Mouse (Mus musculus): ENCODE measurements around the gene Ndufb6.

Ndufb6 gene

DNA sequence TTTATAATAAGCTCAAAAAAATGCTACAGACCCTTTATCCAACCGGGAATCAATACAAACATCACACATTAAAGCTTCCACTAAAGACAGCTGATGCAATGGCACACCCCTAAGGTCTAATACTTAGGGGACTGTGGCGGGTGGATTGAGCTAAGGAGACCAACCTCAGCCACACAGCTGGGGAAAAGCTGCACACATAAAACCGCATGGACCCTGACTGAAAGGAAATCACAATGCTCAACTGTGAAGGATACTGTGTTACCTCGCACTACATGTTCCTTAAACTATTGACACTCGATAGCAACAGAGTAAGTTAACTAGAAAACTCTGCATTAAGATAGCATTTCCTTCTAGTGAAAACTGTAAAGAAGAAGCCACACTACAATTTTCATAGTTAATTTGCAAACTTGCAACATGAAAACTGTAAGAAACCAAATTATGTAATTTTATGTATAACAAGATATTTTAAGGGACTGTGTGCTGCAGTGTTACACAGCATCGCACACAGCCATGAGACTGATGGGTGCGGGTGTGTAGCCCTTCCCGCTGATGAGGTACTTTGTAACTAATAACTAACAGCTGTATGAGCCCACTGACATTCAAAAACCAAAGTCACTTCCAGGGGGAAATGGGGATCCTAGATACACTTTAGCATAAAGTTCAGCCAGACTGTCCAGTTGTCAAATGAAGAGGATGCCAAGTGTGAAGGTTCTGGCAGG is 24.7 kb downstream of the Ndufb6 start:
- no peak for DNase-seq (ENCODE audit: extremely low read depth, low read depth)

DNA sequence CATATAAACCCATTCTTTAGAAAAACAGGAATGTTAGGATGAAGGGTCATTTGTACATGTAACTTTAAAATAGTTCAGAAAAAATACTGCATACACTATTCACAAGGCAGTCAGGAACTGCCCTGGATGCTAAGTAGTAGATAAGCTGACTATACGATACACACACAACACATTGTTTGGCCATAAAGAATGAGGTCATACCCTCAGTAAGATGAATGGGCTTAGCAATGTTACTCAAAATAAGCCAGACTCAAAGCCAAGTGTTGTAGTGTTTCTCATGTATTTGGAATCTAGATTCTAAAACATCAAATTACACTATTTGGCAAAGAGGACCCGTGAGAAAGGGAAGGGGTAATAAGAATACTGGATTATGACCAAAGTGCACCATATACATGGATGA is 25.5 kb downstream of the Ndufb6 start:
- DNase-seq (ENCODE audit: extremely low read depth, low read depth) = no peak

DNA sequence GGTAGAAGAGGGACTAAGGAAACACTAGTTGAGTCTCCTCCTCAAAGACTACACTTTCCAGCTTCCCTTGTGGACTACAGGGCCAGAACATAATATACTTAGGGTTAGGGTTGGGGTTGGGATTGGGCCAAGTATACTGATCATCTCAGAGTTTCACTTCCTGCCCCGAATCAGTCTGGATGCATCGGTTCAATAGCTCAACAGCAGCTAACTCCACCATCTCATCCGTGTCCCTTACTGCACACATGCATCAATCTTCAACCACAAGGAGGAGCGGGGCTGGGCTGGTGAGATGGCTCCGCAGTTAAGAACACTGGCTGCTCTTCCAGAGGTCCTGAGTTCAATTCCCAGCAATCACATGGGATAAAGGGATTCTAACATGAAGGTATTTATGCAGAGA is 28.2 kb downstream of the Ndufb6 start:
- DNase-seq (ENCODE audit: extremely low read depth, low read depth) = no peak

DNA sequence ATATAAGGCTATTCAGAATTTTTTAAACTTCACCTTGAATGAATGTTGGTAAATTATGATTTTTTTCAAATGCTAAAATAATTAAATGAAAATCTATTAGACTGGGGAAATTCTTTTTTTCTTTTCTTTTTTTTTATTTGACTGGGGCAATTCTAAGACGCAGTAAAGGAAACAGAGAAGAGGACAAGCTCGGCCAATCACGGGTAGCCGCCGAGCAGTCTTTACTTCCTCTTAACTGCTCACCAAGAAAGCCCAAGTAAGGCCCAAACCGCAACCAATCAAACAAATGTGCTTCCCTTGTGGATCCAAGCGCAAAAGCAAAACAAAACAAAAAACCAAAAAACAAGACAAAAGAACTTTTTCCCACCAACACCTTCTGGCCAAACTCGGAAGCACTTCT is 35.2 kb downstream of the Ndufb6 start:
- DNase-seq (ENCODE audit: extremely low read depth, low read depth) = peak; percentile 53

DNA sequence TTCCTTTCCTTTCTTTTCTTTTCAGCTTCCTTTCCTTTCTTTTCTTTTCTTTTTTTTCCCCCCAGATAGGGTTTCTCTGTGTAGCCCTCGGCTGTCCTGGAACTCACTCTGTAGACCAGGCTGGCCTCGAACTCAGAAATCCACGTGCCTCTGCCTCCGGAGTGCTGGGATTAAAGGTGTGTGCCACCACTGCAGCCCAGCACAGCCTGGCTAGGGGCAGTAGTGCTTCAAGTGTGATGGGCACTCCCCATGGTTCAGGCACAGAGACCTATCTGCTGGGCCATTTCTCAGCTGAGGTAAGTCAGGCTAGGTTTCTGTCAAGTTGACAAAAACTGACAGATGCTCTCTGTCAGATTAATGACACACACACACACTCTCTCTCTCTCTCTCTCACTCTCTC is 36.2 kb downstream of the Ndufb6 start:
- DNase-seq (ENCODE audit: extremely low read depth, low read depth) = no peak

DNA sequence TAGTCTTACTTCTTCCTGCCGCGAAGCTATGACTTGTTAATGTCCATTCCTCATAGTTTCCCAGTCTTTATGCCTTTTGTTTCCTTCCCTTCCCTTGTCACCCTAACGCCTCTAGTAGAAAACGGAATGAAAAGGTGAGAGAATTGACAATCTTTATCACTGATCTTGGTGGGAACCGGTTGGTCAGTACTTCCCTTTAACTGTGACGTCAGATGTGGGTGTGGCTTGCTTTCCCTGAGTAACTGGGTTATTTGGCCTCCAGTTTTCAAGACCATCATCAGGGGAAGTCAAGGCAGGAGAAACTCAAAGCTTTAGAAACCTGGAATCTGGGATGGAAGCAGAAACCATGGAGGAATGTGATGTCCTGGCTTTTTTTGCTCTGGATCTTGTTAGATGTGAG is 37.3 kb downstream of the Ndufb6 start:
- no peak for DNase-seq (ENCODE audit: extremely low read depth, low read depth)

DNA sequence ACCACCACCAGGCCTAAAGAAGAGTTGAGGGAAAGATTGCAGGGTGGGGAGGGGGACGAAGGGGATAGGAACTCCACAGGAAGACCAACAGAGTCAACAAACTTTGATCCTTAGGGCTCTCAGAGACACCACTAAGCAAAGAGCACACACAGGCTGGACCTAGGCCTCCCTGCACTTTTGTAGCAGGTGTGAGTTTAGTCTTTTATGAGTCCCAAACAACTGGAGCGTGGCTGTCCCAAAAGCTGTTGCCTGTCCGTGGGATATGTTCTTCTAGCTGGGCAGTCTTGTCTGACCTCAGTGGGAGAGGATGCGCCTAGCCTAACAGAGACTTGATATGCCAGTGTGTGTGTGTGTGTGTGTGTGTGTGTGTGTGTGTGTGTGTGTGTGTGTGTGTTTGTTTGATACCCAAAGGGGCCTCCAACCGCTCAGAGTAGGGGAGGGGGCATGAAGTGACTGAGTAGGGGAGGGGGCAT is 38.9 kb downstream of the Ndufb6 start:
- no peak for DNase-seq (ENCODE audit: extremely low read depth, low read depth)

DNA sequence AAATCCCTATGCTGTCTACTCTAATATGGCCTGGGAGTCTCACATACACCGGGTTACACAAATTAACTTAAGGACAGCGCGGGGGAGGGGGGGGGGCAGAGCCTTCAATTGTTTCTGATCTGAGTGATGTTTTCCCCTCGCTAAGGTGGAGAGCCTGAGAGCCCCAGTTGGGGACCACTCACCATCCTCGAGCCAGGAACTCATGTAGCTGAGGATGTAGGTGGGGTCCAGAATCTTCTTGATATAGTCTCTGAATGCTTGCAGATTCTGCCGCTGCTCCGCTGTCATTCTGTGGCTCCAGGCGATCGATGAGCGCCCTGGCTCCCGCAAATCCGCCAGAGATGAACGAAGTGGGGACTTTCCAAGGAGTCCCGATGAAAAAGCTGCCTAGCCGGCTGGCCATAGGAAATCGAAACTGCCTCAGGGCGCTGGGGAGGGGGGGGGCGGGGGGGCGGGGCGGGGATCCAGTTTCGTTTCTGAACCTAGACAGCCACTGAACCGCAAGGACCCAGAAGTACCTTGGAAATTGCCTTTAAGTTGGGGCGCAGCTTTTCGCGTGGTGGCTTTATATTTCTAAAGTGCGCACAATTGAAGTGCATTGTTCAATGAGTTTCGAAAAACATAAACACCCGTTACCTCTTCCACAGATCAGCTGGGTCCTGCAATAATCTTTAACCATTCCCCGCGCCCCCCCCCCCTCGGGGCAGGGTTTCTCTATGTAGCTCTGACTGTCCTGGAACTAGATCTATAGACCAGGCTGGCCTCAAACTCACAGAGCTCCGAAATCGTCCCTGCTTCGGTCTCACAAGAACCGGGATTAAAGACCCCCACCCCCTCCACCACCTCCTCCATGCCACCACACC is 39.6 kb downstream of the Ndufb6 start, which contains the start of gene Ddx58:
Gene Ddx58, minus strand, starts transcription at position 420 of the 863 bp plus-strand sequence.
- DNase-seq (ENCODE audit: extremely low read depth, low read depth) = no peak

DNA sequence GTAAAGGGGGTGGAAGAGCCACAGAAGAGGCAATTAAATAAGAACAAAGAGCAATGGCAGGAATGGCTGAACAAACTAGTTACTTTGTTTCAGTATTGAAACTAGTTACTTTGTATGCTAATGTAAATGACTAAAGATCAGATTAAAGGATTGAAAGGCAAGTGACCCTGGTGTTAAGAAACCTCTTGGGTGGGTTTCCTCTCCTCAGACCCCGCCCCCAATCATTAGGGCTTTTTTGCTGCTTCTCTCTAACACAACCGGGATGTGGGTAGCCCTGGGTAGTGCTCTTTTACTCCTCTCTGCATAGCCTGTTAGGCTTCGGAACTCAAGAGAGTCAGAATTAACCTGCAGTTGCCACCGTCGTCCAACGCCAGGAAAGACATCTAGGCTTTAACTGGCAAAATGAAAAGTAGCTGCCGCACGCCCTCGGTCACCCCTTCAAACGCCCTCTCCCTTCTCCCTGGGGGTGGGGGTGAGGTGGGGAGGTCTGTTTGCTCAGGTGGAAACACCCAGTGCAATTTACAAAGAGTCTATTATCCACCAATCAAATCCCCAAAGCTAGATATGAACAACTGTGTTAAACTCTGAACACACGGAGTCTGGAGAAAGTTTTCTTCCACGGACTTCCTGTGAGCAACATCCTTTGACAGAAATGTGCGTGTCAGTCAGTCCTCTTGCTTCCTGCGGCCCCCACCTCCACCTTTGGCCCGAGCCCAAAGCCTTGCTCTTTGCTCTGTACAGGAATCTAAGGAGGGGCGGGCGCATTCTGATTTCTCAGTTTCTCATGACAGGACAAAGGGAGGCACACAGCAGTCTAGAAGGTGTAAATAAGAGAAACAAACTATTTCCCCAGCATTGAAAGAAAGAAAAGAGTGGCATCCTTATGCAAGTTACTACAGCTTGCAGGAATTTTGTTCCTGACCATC is 40.5 kb downstream of the Ndufb6 start:
- peak; percentile 27 for DNase-seq (ENCODE audit: extremely low read depth, low read depth)

DNA sequence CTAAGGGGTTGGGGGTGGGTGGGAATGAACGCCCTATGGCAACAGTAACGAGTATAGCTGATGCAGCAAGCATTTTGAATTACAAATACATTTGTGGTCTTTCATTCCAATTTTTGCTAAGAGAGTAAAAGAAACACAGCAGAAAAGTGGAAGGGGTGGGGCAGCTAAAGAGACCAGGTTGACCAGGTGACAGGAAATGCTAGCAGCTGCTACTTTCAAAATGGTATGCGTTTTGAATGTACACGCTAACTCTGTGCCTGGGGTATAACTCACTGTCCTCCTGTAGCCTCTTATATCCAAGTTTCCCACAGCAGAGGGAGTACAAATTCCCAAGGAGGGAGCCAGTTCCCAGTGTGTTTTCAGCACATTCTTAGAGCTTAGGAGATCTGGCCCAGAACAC is 42.4 kb downstream of the Ndufb6 start:
- no peak for DNase-seq (ENCODE audit: extremely low read depth, low read depth)

DNA sequence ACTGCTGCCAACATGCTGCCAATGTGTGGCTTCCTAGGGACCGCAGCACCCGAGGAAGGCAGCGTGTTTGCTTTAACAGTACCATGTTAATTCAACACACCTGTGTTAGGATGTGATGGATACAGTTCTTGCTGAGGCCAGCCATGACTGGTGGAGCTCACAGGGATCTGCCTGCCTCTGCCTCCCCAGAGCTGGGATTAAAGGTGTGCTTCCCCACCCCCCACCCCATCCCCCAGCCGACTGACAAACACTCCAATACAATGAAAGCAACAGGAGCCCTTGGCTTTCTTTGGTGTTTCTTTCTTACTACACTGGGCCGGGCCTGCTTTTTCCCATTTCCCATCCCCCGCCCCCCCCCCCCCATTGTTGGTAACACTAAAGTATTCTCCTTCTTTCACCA is 45.0 kb downstream of the Ndufb6 start:
- no peak for DNase-seq (ENCODE audit: extremely low read depth, low read depth)

DNA sequence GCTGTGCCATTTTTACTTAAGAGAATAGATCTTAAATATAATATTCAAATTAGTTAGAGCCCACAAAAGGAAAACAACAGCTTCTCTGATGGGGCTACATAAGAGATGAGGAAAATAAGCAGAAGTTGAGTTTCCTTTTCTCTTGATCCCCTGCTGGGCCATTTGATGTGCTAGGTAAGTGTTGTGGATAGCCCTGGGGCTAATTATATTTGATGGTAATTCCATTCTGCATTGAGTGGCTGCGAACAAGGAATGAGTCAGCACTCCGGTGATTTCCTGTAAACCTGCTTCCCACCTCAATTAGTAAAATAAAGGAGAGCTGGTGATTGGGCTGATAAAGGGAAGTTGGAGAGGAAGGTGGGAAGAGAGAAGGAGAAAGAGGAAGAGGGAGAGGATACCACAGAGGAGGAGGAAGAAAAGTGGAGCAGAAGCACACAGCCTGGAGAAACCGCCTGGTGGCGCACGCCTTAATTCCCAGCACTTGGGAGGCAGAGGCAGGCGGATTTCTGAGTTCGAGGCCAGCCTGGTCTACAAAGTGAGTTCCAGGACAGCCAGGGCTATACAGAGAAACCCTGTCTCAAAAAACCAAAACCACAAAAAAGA is 46.1 kb downstream of the Ndufb6 start:
- peak; percentile 31 for DNase-seq (ENCODE audit: extremely low read depth, low read depth)

DNA sequence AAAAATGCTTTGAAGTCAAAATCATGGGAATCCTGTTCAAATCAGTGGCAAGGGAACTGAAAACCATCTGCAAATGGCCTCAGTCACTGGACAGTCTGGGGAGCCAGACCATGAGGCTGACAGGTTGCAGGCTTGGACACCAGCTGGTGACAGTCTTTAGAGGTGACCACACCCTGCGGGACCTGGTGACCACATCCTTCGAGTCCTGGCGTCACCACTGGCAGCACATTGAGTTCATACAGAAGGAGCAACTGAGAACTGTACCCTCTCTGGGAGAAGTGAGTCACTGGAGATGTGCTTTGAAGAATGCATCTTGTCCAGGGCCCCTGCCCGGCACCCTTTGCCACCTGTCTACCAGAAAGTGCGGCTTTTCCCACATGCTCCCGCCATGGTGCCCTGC is 49.5 kb downstream of the Ndufb6 start:
- DNase-seq (ENCODE audit: extremely low read depth, low read depth) = no peak

DNA sequence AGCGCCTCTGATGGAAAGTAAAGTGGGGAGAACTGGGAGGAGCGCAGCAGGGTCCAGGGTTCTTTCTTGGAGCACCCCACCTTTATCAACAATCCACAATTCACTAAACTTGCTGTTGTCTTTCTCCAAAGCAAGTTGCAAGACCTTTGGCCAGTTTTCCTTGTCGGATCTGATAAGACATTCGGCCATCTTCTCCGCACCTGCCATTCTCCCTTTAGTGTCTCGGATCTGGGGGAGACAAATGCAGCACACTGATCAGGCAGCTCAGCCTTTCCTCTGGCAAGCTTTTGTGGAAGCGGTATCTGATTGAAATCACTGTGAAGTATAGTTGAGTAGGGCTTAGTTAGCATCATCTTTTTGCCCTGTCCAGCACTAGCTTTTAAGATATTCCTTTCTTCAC is 51.3 kb downstream of the Ndufb6 start:
- no peak for DNase-seq (ENCODE audit: extremely low read depth, low read depth)

DNA sequence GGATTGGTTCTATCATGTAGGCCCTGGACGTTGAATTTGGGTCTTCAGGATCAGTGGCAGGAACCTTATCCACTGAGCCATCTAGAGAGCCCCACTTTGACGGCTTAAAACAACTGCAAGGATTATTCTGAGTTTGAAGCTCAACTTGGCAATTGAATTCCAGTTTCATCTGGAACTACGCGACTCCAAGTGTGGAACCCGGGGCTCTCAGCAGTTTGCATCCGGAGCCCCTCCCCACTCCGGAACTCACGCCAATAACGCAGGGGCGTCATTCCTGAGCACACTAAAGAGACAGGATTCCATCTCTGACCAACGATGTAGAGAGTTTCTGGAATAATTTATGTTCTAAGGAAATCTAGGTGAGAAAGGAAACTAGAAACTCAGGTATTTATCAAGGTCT is 52.1 kb downstream of the Ndufb6 start:
- DNase-seq (ENCODE audit: extremely low read depth, low read depth) = no peak

DNA sequence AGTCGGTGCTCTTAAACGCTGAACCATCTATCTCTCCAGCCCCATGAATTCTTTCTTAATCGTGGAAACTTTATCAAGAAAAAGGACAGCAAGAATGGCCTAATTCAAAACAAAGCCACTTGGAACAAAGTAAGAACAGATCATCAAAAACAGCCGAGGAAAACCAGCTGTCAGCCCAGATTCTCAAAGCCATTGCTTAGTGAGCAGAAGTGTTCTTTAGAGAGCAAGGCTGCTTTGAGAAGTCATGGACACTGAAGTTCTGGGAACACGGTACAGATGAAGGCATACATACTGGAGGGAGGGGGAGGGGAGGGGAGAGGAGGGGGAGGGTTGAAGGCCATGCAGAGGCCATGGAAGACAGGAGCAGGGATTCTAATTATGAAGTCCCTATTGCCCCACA is 53.1 kb downstream of the Ndufb6 start:
- no peak for DNase-seq (ENCODE audit: extremely low read depth, low read depth)

DNA sequence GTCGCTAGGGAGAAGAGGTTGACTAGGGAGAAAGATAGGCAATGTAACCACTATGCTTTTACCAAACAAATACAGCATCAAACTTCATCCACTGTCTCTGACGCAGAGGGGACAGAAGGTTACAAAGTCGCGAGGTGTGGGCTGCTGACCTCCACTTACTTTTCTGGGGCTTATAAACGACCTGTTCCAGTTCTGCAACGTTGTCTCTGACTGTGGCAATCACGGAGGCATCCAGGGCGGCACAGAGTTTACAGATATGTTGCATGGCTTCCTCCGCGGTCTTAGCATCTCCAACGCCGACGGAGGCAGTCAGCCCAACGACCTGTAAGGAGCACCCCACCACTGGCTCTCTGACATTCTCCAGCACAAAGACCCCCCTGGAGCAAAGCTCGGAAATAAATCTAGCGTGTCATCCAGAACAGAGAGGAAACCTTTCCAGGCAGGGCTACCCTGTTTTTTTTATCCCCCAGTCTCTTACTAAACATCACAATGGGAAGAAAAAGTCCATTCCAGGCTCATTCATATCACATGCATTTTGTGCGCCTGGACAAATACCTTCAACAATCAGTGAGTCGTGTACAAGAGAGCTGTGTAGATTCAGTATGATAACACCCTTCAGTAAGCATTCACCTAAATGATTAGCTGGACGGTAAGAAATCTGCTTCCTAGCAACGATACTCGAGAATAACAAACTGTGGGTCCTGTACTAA is 57.2 kb downstream of the Ndufb6 start:
- DNase-seq (ENCODE audit: extremely low read depth, low read depth) = no peak

DNA sequence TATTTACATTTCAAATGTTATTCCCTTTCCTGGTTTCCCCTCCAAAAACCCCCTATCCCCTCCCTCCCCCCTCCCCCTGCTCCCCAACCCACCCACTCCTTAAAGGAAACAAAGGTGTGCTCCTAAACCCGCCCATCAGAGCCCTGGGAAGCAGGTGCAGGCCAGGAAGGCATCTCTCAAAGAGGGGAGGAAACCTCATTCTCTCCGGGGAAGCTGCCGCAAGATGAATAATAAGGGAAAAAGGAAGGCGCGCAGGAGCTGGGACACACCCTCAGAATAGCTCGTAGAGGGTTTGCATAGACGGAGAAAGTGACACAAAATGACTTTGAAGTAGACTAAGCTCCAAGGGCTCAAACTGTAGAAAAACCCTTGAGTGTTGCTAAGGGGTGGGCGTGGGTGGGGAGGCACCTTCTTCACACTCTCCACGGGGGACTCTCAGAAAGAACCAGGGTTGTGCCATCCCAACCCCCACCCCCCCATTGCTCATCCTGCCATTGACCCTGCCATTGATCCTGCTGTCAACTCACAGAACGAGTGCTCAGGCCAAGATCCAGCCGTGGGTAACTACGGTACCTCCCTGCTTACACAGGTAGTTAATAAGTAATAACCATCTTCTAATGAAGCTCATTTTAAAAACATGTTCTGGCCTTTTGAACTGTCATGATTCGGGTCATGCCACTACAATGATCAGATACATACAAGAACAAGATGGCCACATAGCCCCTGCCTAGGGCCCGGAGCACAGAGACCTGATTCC is 58.0 kb downstream of the Ndufb6 start:
- DNase-seq (ENCODE audit: extremely low read depth, low read depth) = no peak
